Mouse (Mus musculus): ENCODE results near the gene Olfr1101. TPM values are rescaled to one million over a fixed set of nuclear protein-coding genes. Genes with fewer than 3 reads are reported as not detected.

Olfr1101 gene
- total RNA-seq (2021): not detected
- not detected in 2 replicates for polyA plus RNA-seq (2012; rRNA removed)
- long read RNA-seq: 0 reads

- Histone ChIP-seq H3K36me3 (ENCODE audit: control insufficient read depth, insufficient read depth, low read length) (no peaks in the 10 kb centered on the region), H3K4me1 (ENCODE audit: control insufficient read depth, insufficient read depth, low read length) (no peaks in the 10 kb centered on the region), H3K27me3 (ENCODE audit: control insufficient read depth, insufficient read depth, low read length) (no peaks in the 10 kb centered on the region), H3K9ac (ENCODE audit: low read depth, low read length) (no peak within 1 kb of the TSS), H3K4me3 (no peak within 1 kb of the TSS), H3K27ac (no peak within 1 kb of the TSS), H3K79me2 (replicated peaks; ENCODE audit: control insufficient read depth, insufficient read depth, low read length) (no peaks in the 10 kb centered on the region)
- no peak for DNase-seq
- TF ChIP-seq CTCF (IDR thresholded peaks at IDR 0.05) (no peak), EP300 (IDR thresholded peaks at IDR 0.05; ENCODE audit: insufficient read depth, low read depth, low read length) (no peak), POLR2A (IDR thresholded peaks at IDR 0.05; ENCODE audit: insufficient read depth, low read depth, low read length) (no peak)
- intact Hi-C loops (cut with DNase I): no loop called here
- WGBS: 52% methylated on average over 3 of the region's 3 CpGs
These were observed at the start of gene Olfr1101 for GRCm38 (mm10) chr2:86991121-86991520. Olfr1101 (minus strand) TSS chr2:86991221.

- no peak for TF ChIP-seq EP300 (IDR thresholded peaks at IDR 0.05; ENCODE audit: insufficient read depth, low read depth, low read length)
- no peak for TF ChIP-seq CTCF (IDR thresholded peaks at IDR 0.05)
- TF ChIP-seq POLR2A (IDR thresholded peaks at IDR 0.05; ENCODE audit: insufficient read depth, low read depth, low read length): no peak
- Histone ChIP-seq H3K36me3 (ENCODE audit: control insufficient read depth, insufficient read depth, low read length) (no peaks in the 10 kb centered on the region), H3K4me3 (no peak within 1 kb of the TSS), H3K27ac (no peak within 1 kb of the TSS), H3K4me1 (ENCODE audit: control insufficient read depth, insufficient read depth, low read length) (no peaks in the 10 kb centered on the region), H3K27me3 (ENCODE audit: control insufficient read depth, insufficient read depth, low read length) (no peaks in the 10 kb centered on the region), H3K79me2 (replicated peaks; ENCODE audit: control insufficient read depth, insufficient read depth, low read length) (no peaks in the 10 kb centered on the region), H3K9ac (ENCODE audit: low read depth, low read length) (no peak within 1 kb of the TSS)
- intact Hi-C loops (cut with DNase I): no loop called here
- no peak for DNase-seq
These were observed 45.4 kb upstream of the Olfr1101 start, which contains the start of gene Olfr1105 for GRCm38 (mm10) chr2:87036431-87036830. Olfr1105 (minus strand) TSS chr2:87036531.

GRCm38 (mm10) chr2:87026980-87027379, 36.0 kb upstream of the Olfr1101 start, which contains the start of gene Olfr1104:
Olfr1104 (minus strand) TSS chr2:87027080.
- no peak within 1 kb of the TSS for H3K9ac ChIP-seq (ENCODE audit: low read depth, low read length)
- TF ChIP-seq CTCF (IDR thresholded peaks at IDR 0.05): no peak
- no peak for TF ChIP-seq EP300 (IDR thresholded peaks at IDR 0.05; ENCODE audit: insufficient read depth, low read depth, low read length)
- no peaks in the 10 kb centered on the region for H3K36me3 ChIP-seq (ENCODE audit: control insufficient read depth, insufficient read depth, low read length)
- H3K4me3 ChIP-seq: no peak within 1 kb of the TSS
- H3K27ac ChIP-seq: no peak within 1 kb of the TSS
- no peak for DNase-seq
- H3K27me3 ChIP-seq (ENCODE audit: control insufficient read depth, insufficient read depth, low read length): no peaks in the 10 kb centered on the region
- intact Hi-C loops (cut with DNase I): no loop called here
- H3K79me2 ChIP-seq (replicated peaks; ENCODE audit: control insufficient read depth, insufficient read depth, low read length): no peaks in the 10 kb centered on the region
- 64% methylated on average over 1 of the region's 1 CpGs for WGBS
- H3K4me1 ChIP-seq (ENCODE audit: control insufficient read depth, insufficient read depth, low read length): no peaks in the 10 kb centered on the region

GRCm38 (mm10) chr2:86998098-86998497, 7.1 kb upstream of the Olfr1101 start, which contains the start of gene Olfr1102:
Olfr1102 (plus strand) TSS chr2:86998398.
- Histone ChIP-seq H3K27me3 (ENCODE audit: control insufficient read depth, insufficient read depth, low read length) (no peaks in the 10 kb centered on the region), H3K4me3 (no peak within 1 kb of the TSS)

GRCm38 (mm10) chr2:86979854-86980253, 11.2 kb downstream of the Olfr1101 start, which contains the start of gene Olfr1100:
Olfr1100 (minus strand) TSS chr2:86979954.
- intact Hi-C loops (cut with DNase I): no loop called here
- Histone ChIP-seq H3K79me2 (replicated peaks; ENCODE audit: control insufficient read depth, insufficient read depth, low read length) (no peaks in the 10 kb centered on the region), H3K27ac (no peak within 1 kb of the TSS), H3K9ac (ENCODE audit: low read depth, low read length) (no peak within 1 kb of the TSS), H3K27me3 (ENCODE audit: control insufficient read depth, insufficient read depth, low read length) (no peaks in the 10 kb centered on the region), H3K36me3 (ENCODE audit: control insufficient read depth, insufficient read depth, low read length) (no peaks in the 10 kb centered on the region), H3K4me3 (no peak within 1 kb of the TSS), H3K4me1 (ENCODE audit: control insufficient read depth, insufficient read depth, low read length) (no peaks in the 10 kb centered on the region)
- no peak for DNase-seq
- WGBS: 58% methylated on average over 3 of the region's 3 CpGs
- no peak for TF ChIP-seq EP300 (IDR thresholded peaks at IDR 0.05; ENCODE audit: insufficient read depth, low read depth, low read length)

More at GRCm38 (mm10) chr2:86998098-86998497, 7.1 kb upstream of the Olfr1101 start, which contains the start of gene Olfr1102:
- intact Hi-C loops (cut with DNase I): no loop called here
- no peaks in the 10 kb centered on the region for H3K79me2 ChIP-seq (replicated peaks; ENCODE audit: control insufficient read depth, insufficient read depth, low read length)
- no peak within 1 kb of the TSS for H3K27ac ChIP-seq
- no peaks in the 10 kb centered on the region for H3K36me3 ChIP-seq (ENCODE audit: control insufficient read depth, insufficient read depth, low read length)
- DNase-seq: no peak
- H3K9ac ChIP-seq (ENCODE audit: low read depth, low read length): no peak within 1 kb of the TSS
- H3K4me1 ChIP-seq (ENCODE audit: control insufficient read depth, insufficient read depth, low read length): no peaks in the 10 kb centered on the region
- TF ChIP-seq EP300 (IDR thresholded peaks at IDR 0.05; ENCODE audit: insufficient read depth, low read depth, low read length) (no peak), CTCF (IDR thresholded peaks at IDR 0.05) (no peak)

- DNase-seq: no peak
- Histone ChIP-seq H3K4me1 (ENCODE audit: control insufficient read depth, insufficient read depth, low read length) (no peaks in the 10 kb centered on the region), H3K4me3 (no peak within 1 kb of the TSS), H3K36me3 (ENCODE audit: control insufficient read depth, insufficient read depth, low read length) (no peaks in the 10 kb centered on the region), H3K79me2 (replicated peaks; ENCODE audit: control insufficient read depth, insufficient read depth, low read length) (no peaks in the 10 kb centered on the region), H3K27me3 (ENCODE audit: control insufficient read depth, insufficient read depth, low read length) (no peaks in the 10 kb centered on the region), H3K27ac (no peak within 1 kb of the TSS), H3K9ac (ENCODE audit: low read depth, low read length) (no peak within 1 kb of the TSS)
- TF ChIP-seq EP300 (IDR thresholded peaks at IDR 0.05; ENCODE audit: insufficient read depth, low read depth, low read length): no peak
- TF ChIP-seq POLR2A (IDR thresholded peaks at IDR 0.05; ENCODE audit: insufficient read depth, low read depth, low read length): no peak
- TF ChIP-seq CTCF (IDR thresholded peaks at IDR 0.05): no peak
- intact Hi-C loops (cut with DNase I): no loop called here
- 74% methylated on average over 1 of the region's 1 CpGs for WGBS
These were observed 30.4 kb downstream of the Olfr1101 start, which contains the start of gene Olfr1099 for GRCm38 (mm10) chr2:86960593-86960992. Olfr1099 (minus strand) TSS chr2:86960693.

Other genes starting within 250 kb of the Olfr1101 start
- gene Olfr1090, start 232.2 kb downstream of the Olfr1101 start, total RNA-seq (2021): not detected
- gene Olfr1090, start 232.2 kb downstream of the Olfr1101 start, polyA plus RNA-seq (2012; rRNA removed): not detected in 2 replicates
- gene Olfr1093, start 208.7 kb downstream of the Olfr1101 start, total RNA-seq (2021): not detected
- not detected in 2 replicates for gene Olfr1093, start 208.7 kb downstream of the Olfr1101 start, polyA plus RNA-seq (2012; rRNA removed)
- not detected for gene Olfr141, start 181.2 kb downstream of the Olfr1101 start, total RNA-seq (2021)
- not detected in 2 replicates for gene Olfr141, start 181.2 kb downstream of the Olfr1101 start, polyA plus RNA-seq (2012; rRNA removed)
- gene Olfr1094, start 166.6 kb downstream of the Olfr1101 start, total RNA-seq (2021): not detected
- not detected in 2 replicates for gene Olfr1094, start 166.6 kb downstream of the Olfr1101 start, polyA plus RNA-seq (2012; rRNA removed)
- not detected for gene Olfr1095, start 139.5 kb downstream of the Olfr1101 start, total RNA-seq (2021)
- not detected in 2 replicates for gene Olfr1095, start 139.5 kb downstream of the Olfr1101 start, polyA plus RNA-seq (2012; rRNA removed)
- not detected for gene Gm13723, start 116.4 kb downstream of the Olfr1101 start, total RNA-seq (2021)
- gene Gm13723, start 116.4 kb downstream of the Olfr1101 start, polyA plus RNA-seq (2012; rRNA removed): not detected in 2 replicates
- gene Olfr1097, start 99.0 kb downstream of the Olfr1101 start, total RNA-seq (2021): not detected
- gene Olfr1097, start 99.0 kb downstream of the Olfr1101 start, polyA plus RNA-seq (2012; rRNA removed): not detected in 2 replicates
- not detected for gene Olfr1098, start 66.7 kb downstream of the Olfr1101 start, total RNA-seq (2021)
- gene Olfr1098, start 66.7 kb downstream of the Olfr1101 start, polyA plus RNA-seq (2012; rRNA removed): not detected in 2 replicates
- not detected for gene Olfr1099, start 30.5 kb downstream of the Olfr1101 start, total RNA-seq (2021)
- not detected in 2 replicates for gene Olfr1099, start 30.5 kb downstream of the Olfr1101 start, polyA plus RNA-seq (2012; rRNA removed)
- gene Olfr1100, start 11.3 kb downstream of the Olfr1101 start, total RNA-seq (2021): not detected
- not detected in 2 replicates for gene Olfr1100, start 11.3 kb downstream of the Olfr1101 start, polyA plus RNA-seq (2012; rRNA removed)
- gene Olfr1102, start 7.2 kb upstream of the Olfr1101 start, total RNA-seq (2021): not detected
- gene Olfr1102, start 7.2 kb upstream of the Olfr1101 start, polyA plus RNA-seq (2012; rRNA removed): not detected in 2 replicates
- not detected for gene Olfr1104, start 35.9 kb upstream of the Olfr1101 start, total RNA-seq (2021)
- not detected in 2 replicates for gene Olfr1104, start 35.9 kb upstream of the Olfr1101 start, polyA plus RNA-seq (2012; rRNA removed)
- gene Olfr1105, start 45.3 kb upstream of the Olfr1101 start, total RNA-seq (2021): not detected
- gene Olfr1105, start 45.3 kb upstream of the Olfr1101 start, polyA plus RNA-seq (2012; rRNA removed): not detected in 2 replicates
- not detected for gene Olfr1106, start 61.1 kb upstream of the Olfr1101 start, total RNA-seq (2021)
- gene Olfr1106, start 61.1 kb upstream of the Olfr1101 start, polyA plus RNA-seq (2012; rRNA removed): not detected in 2 replicates
- not detected for gene Olfr1107, start 84.6 kb upstream of the Olfr1101 start, total RNA-seq (2021)
- gene Olfr1107, start 84.6 kb upstream of the Olfr1101 start, polyA plus RNA-seq (2012; rRNA removed): not detected in 2 replicates
- gene Olfr1109, start 104.8 kb upstream of the Olfr1101 start, total RNA-seq (2021): not detected
- gene Olfr1109, start 104.8 kb upstream of the Olfr1101 start, polyA plus RNA-seq (2012; rRNA removed): not detected in 2 replicates
- not detected for gene Olfr259, start 123.3 kb upstream of the Olfr1101 start, total RNA-seq (2021)
- not detected in 2 replicates for gene Olfr259, start 123.3 kb upstream of the Olfr1101 start, polyA plus RNA-seq (2012; rRNA removed)
- not detected for gene Olfr1110, start 149.1 kb upstream of the Olfr1101 start, total RNA-seq (2021)
- not detected in 2 replicates for gene Olfr1110, start 149.1 kb upstream of the Olfr1101 start, polyA plus RNA-seq (2012; rRNA removed)
- not detected for gene Olfr1111, start 161.4 kb upstream of the Olfr1101 start, total RNA-seq (2021)
- not detected in 2 replicates for gene Olfr1111, start 161.4 kb upstream of the Olfr1101 start, polyA plus RNA-seq (2012; rRNA removed)
- not detected for gene Olfr1112, start 196.6 kb upstream of the Olfr1101 start, total RNA-seq (2021)
- not detected in 2 replicates for gene Olfr1112, start 196.6 kb upstream of the Olfr1101 start, polyA plus RNA-seq (2012; rRNA removed)
- gene Olfr1113, start 217.7 kb upstream of the Olfr1101 start, total RNA-seq (2021): not detected
- not detected in 2 replicates for gene Olfr1113, start 217.7 kb upstream of the Olfr1101 start, polyA plus RNA-seq (2012; rRNA removed)